Mouse (Mus musculus) CH12.LX (cell line): Measurements from ENCODE around the gene L2hgdh. TPM values are rescaled to one million over a fixed set of nuclear protein-coding genes. Genes with fewer than 3 reads are reported as not detected.

Experiments
- DNase-seq: peaks from one replicate; pipeline ENCODE4 v3.0.0-alpha.2; 2013; ENCODE audit errors: extremely low read depth
- H3K27ac ChIP-seq: 2 replicates; pipeline ENCODE4 v1.5.1; 2012; ENCODE audit warnings: low read depth, mild to moderate bottlenecking, control low read depth, moderate library complexity; ENCODE audit not compliant: insufficient read depth
- H3K27me3 ChIP-seq: replicated peaks from 2 replicates; pipeline ENCODE3; 2012; ENCODE audit warnings: inconsistent platforms
- H3K36me3 ChIP-seq, 2 experiments: replicated peaks in 1 of 2; 2 replicates each; pipeline versions ENCODE3 to v1.6.1; 2012; ENCODE audit warnings: inconsistent platforms in 1 of 2, low read length in 1 of 2, mild to moderate bottlenecking in 1 of 2, mixed read lengths in 1 of 2, moderate library complexity in 1 of 2; ENCODE audit not compliant: control insufficient read depth in 1 of 2, insufficient read depth in 1 of 2
- H3K4me1 ChIP-seq, 2 experiments: 2 replicates each; pipeline ENCODE4 v1.6.1; 2012; ENCODE audit warnings: inconsistent platforms in 1 of 2, moderate library complexity in 1 of 2; ENCODE audit not compliant: insufficient read depth in 2 of 2, control insufficient read depth in 1 of 2
- H3K4me2 ChIP-seq: 2 replicates; pipeline ENCODE4 v1.6.1; 2012; ENCODE audit warnings: low read depth, mild to moderate bottlenecking, control low read depth; ENCODE audit not compliant: poor library complexity, insufficient read depth, severe bottlenecking
- H3K4me3 ChIP-seq, 3 experiments: fragments of 150-350 bp in 1 of 3; sonication (generic) in 1 of 3; replicated peaks in 1 of 3; 2 replicates each; pipeline versions ENCODE3 to v1.5.1; 2011 to 2012; ENCODE audit warnings: low read depth in 2 of 3, low read length in 2 of 3, mild to moderate bottlenecking in 2 of 3, moderate library complexity in 2 of 3, control low read depth in 1 of 3, improper control_type of control experiment in 1 of 3, inconsistent platforms in 1 of 3, mixed read lengths in 1 of 3; ENCODE audit not compliant: poor library complexity in 1 of 3
- H3K79me2 ChIP-seq: replicated peaks from 2 replicates; pipeline ENCODE4 v1.6.1; 2012; ENCODE audit warnings: mild to moderate bottlenecking, moderate library complexity; ENCODE audit not compliant: control insufficient read depth, poor library complexity, insufficient read depth, severe bottlenecking; ENCODE audit errors: extremely low read depth
- H3K9ac ChIP-seq: 2 replicates; pipeline ENCODE4 v1.6.1; 2012; ENCODE audit warnings: low read depth, mild to moderate bottlenecking, control low read depth, moderate library complexity; ENCODE audit not compliant: insufficient read depth
- H3K9me3 ChIP-seq: replicated peaks from 2 replicates; pipeline ENCODE3; 2012; ENCODE audit warnings: low read length, inconsistent platforms, mixed read lengths
- BHLHE40 ChIP-seq: IDR thresholded peaks from 2 replicates; pipeline ENCODE4 v1.6.1; 2011; ENCODE audit warnings: mild to moderate bottlenecking, low read depth, low read length, improper control_type of control experiment
- CHD1 ChIP-seq: IDR thresholded peaks from 2 replicates; pipeline ENCODE4 v1.6.1; 2012; ENCODE audit warnings: low read depth, low read length, improper control_type of control experiment, inconsistent platforms
- CHD2 ChIP-seq: IDR thresholded peaks from 2 replicates; pipeline ENCODE4 v1.6.1; 2011; ENCODE audit warnings: low read length, improper control_type of control experiment
- CTCF ChIP-seq, 2 experiments: IDR thresholded peaks in 1 of 2; conservative IDR thresholded peaks in 1 of 2; 2 replicates each; pipeline ENCODE4 v1.5.1; 2011 to 2012; ENCODE audit warnings: low read depth in 2 of 2, low read length in 2 of 2, improper control_type of control experiment in 1 of 2, inconsistent platforms in 1 of 2, mild to moderate bottlenecking in 1 of 2, moderate library complexity in 1 of 2
- E2F4 ChIP-seq: IDR thresholded peaks from 2 replicates; pipeline ENCODE4 v1.6.1; 2011; ENCODE audit warnings: low read depth, low read length, improper control_type of control experiment; ENCODE audit not compliant: insufficient replicate concordance
- ELF1 ChIP-seq: IDR thresholded peaks from 2 replicates; pipeline ENCODE4 v1.6.1; 2014; ENCODE audit warnings: low read depth, mild to moderate bottlenecking, inconsistent platforms, low read length, improper control_type of control experiment
- EP300 ChIP-seq: IDR thresholded peaks from 2 replicates; pipeline ENCODE4 v1.6.1; 2011; ENCODE audit warnings: low read length, improper control_type of control experiment
- ETS1 ChIP-seq: conservative IDR thresholded peaks from 2 replicates; pipeline ENCODE4 v1.6.1; 2012; ENCODE audit warnings: low read depth, mild to moderate bottlenecking, inconsistent platforms, low read length, improper control_type of control experiment, moderate library complexity
- GABPA ChIP-seq: IDR thresholded peaks from 2 replicates; pipeline ENCODE4 v1.6.1; 2012; ENCODE audit warnings: low read depth, low read length, improper control_type of control experiment, inconsistent platforms; ENCODE audit not compliant: insufficient replicate concordance
- HCFC1 ChIP-seq: IDR thresholded peaks from 2 replicates; pipeline ENCODE4 v1.6.1; 2012; ENCODE audit warnings: low read depth, mild to moderate bottlenecking, inconsistent platforms, low read length, improper control_type of control experiment
- IRF4 ChIP-seq: IDR thresholded peaks from 2 replicates; pipeline ENCODE4 v1.6.1; 2014; ENCODE audit warnings: low read depth, mild to moderate bottlenecking, inconsistent platforms, low read length, improper control_type of control experiment
- JUN ChIP-seq: IDR thresholded peaks from 2 replicates; pipeline ENCODE4 v1.6.1; 2011; ENCODE audit warnings: low read depth, mild to moderate bottlenecking, low read length, improper control_type of control experiment, moderate library complexity; ENCODE audit not compliant: insufficient read depth
- JUND ChIP-seq: conservative IDR thresholded peaks from 2 replicates; pipeline ENCODE4 v1.6.1; 2011; ENCODE audit warnings: low read depth, low read length, improper control_type of control experiment
- KAT2A ChIP-seq: IDR thresholded peaks from 2 replicates; pipeline ENCODE4 v1.6.1; 2012; ENCODE audit warnings: low read length, improper control_type of control experiment, inconsistent platforms; ENCODE audit not compliant: insufficient replicate concordance
- MAFK ChIP-seq: IDR thresholded peaks from 2 replicates; pipeline ENCODE4 v1.6.1; 2011; ENCODE audit warnings: low read length, improper control_type of control experiment; ENCODE audit not compliant: insufficient replicate concordance
- MAX ChIP-seq: IDR thresholded peaks from 2 replicates; pipeline ENCODE4 v1.6.1; 2011; ENCODE audit warnings: low read length, improper control_type of control experiment
- MAZ ChIP-seq: IDR thresholded peaks from 2 replicates; pipeline ENCODE4 v1.6.1; 2012; ENCODE audit warnings: low read depth, mild to moderate bottlenecking, inconsistent platforms, low read length, improper control_type of control experiment, moderate library complexity
- MEF2A ChIP-seq: IDR thresholded peaks from 2 replicates; pipeline ENCODE4 v1.6.1; 2014; ENCODE audit warnings: low read depth, mild to moderate bottlenecking, inconsistent platforms, low read length, improper control_type of control experiment, borderline replicate concordance
- MXI1 ChIP-seq: IDR thresholded peaks from 2 replicates; pipeline ENCODE4 v1.6.1; 2011; ENCODE audit warnings: mild to moderate bottlenecking, low read depth, low read length, improper control_type of control experiment
- MYC ChIP-seq: IDR thresholded peaks from 2 replicates; pipeline ENCODE4 v1.6.1; 2011; ENCODE audit warnings: low read depth, mild to moderate bottlenecking, improper control_type of control experiment, low read length
- NELFE ChIP-seq: IDR thresholded peaks from 2 replicates; pipeline ENCODE4 v1.6.1; 2011; ENCODE audit warnings: low read depth, low read length, improper control_type of control experiment
- NRF1 ChIP-seq: IDR thresholded peaks from 2 replicates; pipeline ENCODE4 v1.6.1; 2014; ENCODE audit warnings: low read depth, mild to moderate bottlenecking, inconsistent platforms, low read length, improper control_type of control experiment, moderate library complexity
- PAX5 ChIP-seq: IDR thresholded peaks from 2 replicates; pipeline ENCODE4 v1.6.1; 2012; ENCODE audit warnings: low read length, inconsistent platforms, mixed read lengths
- POLR2A ChIP-seq: IDR thresholded peaks from 2 replicates; pipeline ENCODE4 v1.6.1; 2011; ENCODE audit warnings: low read depth, mild to moderate bottlenecking, improper control_type of control experiment, low read length
- POLR2AphosphoS2 ChIP-seq: IDR thresholded peaks from 2 replicates; pipeline ENCODE4 v1.6.1; 2011; ENCODE audit warnings: low read depth, low read length, improper control_type of control experiment
- RAD21 ChIP-seq: IDR thresholded peaks from 2 replicates; pipeline ENCODE4 v1.6.1; 2011; ENCODE audit warnings: low read depth, mild to moderate bottlenecking, low read length, improper control_type of control experiment, moderate library complexity
- RCOR1 ChIP-seq: conservative IDR thresholded peaks from 2 replicates; pipeline ENCODE4 v1.6.1; 2012; ENCODE audit warnings: low read depth, mild to moderate bottlenecking, inconsistent platforms, low read length, improper control_type of control experiment
- SIN3A ChIP-seq: IDR thresholded peaks from 2 replicates; pipeline ENCODE4 v1.6.1; 2012; ENCODE audit warnings: low read length, improper control_type of control experiment, inconsistent platforms
- SMC3 ChIP-seq: IDR thresholded peaks from 2 replicates; pipeline ENCODE4 v1.6.1; 2011; ENCODE audit warnings: low read depth, low read length, improper control_type of control experiment
- TBP ChIP-seq: conservative IDR thresholded peaks from 2 replicates; pipeline ENCODE4 v1.6.1; 2011; ENCODE audit warnings: low read depth, low read length, improper control_type of control experiment
- TCF12 ChIP-seq: IDR thresholded peaks from 2 replicates; pipeline ENCODE4 v1.6.1; 2014; ENCODE audit warnings: low read depth, mild to moderate bottlenecking, inconsistent platforms, low read length, improper control_type of control experiment
- UBTF ChIP-seq: IDR thresholded peaks from 2 replicates; pipeline ENCODE4 v1.6.1; 2012; ENCODE audit warnings: low read depth, mild to moderate bottlenecking, inconsistent platforms, low read length, improper control_type of control experiment, moderate library complexity
- USF1 ChIP-seq: IDR thresholded peaks from 2 replicates; pipeline ENCODE4 v1.6.1; 2014; ENCODE audit warnings: low read depth, mild to moderate bottlenecking, inconsistent platforms, low read length, improper control_type of control experiment
- USF2 ChIP-seq: conservative IDR thresholded peaks from 2 replicates; pipeline ENCODE4 v1.6.1; 2011; ENCODE audit warnings: low read depth, low read length, improper control_type of control experiment
- ZC3H11A ChIP-seq: IDR thresholded peaks from 2 replicates; pipeline ENCODE4 v1.6.1; 2012; ENCODE audit warnings: low read depth, mild to moderate bottlenecking, inconsistent platforms, low read length, improper control_type of control experiment
- ZKSCAN1 ChIP-seq: IDR thresholded peaks from 2 replicates; pipeline ENCODE4 v1.6.1; 2012; ENCODE audit warnings: low read depth, inconsistent platforms, low read length, improper control_type of control experiment, borderline replicate concordance
- ZMIZ1 ChIP-seq: IDR thresholded peaks from 2 replicates; pipeline ENCODE4 v1.6.1; 2012; ENCODE audit warnings: low read depth, mild to moderate bottlenecking, inconsistent platforms, low read length, improper control_type of control experiment
- ZNF384 ChIP-seq: IDR thresholded peaks from 2 replicates; pipeline ENCODE4 v1.6.1; 2012; ENCODE audit warnings: low read depth, low read length, improper control_type of control experiment, inconsistent platforms
- dilution Hi-C: fragments of 300-500 bp; cut with MboI; formaldehyde crosslinking; loops from 2 replicates; pipeline ENCODE4 v1.14.3; 2020; ENCODE audit warnings: low sequenced_read_pairs; ENCODE audit not compliant: extremely low pct_unique_long_range_greater_than_20kb, extremely low pct_ligation_motif_present
- in situ Hi-C: fragments of 300-500 bp; cut with MboI; formaldehyde crosslinking; loops from 3 replicates; pipeline ENCODE4 v1.14.3; 2019; ENCODE audit warnings: low sequenced_read_pairs, low pct_ligation_motif_present, low pct_unique_long_range_greater_than_20kb, mixed read lengths
- polyA plus RNA-seq: library from polyadenylated mRNA; unstranded; fragments of >175 nt; gene quantifications from 2 replicates; pipeline ENCODE4 v1.2.1, GENCODE M21; 2012; ENCODE audit warnings: low read depth; ENCODE audit not compliant: insufficient read length
- total RNA-seq, 2 experiments: library from RNA; depleted of rRNA; stranded (reverse); fragments of 300-350 nt in 1 of 2; fragments of >200 nt in 1 of 2; gene quantifications; 2 replicates each; pipeline ENCODE4 v1.2.3; 2012 to 2014

The L2hgdh gene
- total RNA-seq (2012; rRNA removed) (12.1 and 13.6 TPM in 2 replicates), total RNA-seq (2014; rRNA removed) (24.3 and 26.6 TPM in 2 replicates), polyA plus RNA-seq (15.4 and 20.2 TPM in 2 replicates)

DNA sequence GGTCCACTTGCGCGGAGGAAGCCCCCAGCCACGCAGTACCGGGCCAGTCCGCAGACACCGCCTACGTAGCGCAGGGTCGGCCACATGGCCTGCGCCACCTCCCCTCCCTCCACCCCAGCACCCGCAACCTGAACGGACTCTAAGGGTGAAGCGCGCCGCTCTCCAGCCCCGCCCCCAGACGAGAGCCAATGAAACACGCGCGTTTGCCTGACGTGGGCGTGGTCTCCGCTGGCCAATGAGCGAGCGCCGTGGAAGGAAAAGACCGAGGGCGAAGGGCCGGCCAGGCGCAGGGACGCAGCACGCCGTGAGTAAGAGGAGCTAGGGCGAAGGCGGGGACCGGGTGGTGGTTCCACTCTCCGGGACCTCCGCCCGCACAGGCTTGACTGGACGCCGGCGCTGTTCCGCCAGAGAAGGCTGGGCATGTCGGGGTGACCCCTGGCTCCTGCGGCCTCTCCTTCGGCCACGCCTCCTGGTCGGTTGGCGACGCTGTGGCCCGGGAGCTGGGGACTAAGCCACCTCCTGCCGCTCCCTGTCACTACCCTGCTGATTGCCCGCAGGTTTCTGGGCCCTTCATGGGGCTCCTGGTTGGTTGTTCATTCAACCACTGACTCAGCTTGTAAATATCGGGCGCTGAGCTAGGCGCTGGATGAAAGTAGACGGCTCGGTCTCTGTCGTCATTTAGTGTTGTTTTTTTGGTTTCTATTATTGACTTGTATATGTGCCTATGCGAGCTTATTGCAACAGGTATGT is at the start of gene L2hgdh, which contains the start of gene Atp5s:
Gene L2hgdh, minus strand, starts transcription at position 163 of the 750 bp plus-strand sequence.
Gene Atp5s, plus strand, starts transcription at position 240 of the 750 bp plus-strand sequence.
- peak; percentile 96 for TF ChIP-seq MXI1
- no peak for TF ChIP-seq CHD2
- TF ChIP-seq SMC3 = no peak
- TF ChIP-seq CTCF (conservative IDR thresholded peaks at IDR 0.05 in 1 of 2, IDR thresholded peaks at IDR 0.05 in 1 of 2; ENCODE audit: low read depth in 2 of 2, low read length in 2 of 2) = no peak
- TF ChIP-seq CHD1 = no peak
- TF ChIP-seq USF1 = no peak; the same call in 1 of the 2 replicates
- TF ChIP-seq GABPA = no peak
- TF ChIP-seq KAT2A = no peak
- 0 out of 2 replicates have a peak, but pooled peaks have one; percentile 17 for TF ChIP-seq TBP
- no peak for TF ChIP-seq RCOR1
- no peak; the same call in 1 of the 2 replicates for TF ChIP-seq SIN3A
- no peak for TF ChIP-seq UBTF
- peak; percentile 44; the same call in 1 of the 2 replicates for TF ChIP-seq MAZ
- peak; percentile 72; the same call in 1 of the 2 replicates for TF ChIP-seq MYC
- TF ChIP-seq NRF1 = peak; percentile 50; the same call in 1 of the 2 replicates
- TF ChIP-seq JUND = no peak
- TF ChIP-seq ZC3H11A = no peak
- no peak for TF ChIP-seq JUN
- peak; percentile 43; the same call in 1 of the 2 replicates for TF ChIP-seq ELF1
- TF ChIP-seq ZNF384 = no peak
- no peak for TF ChIP-seq BHLHE40
- TF ChIP-seq HCFC1 = no peak
- no peak for TF ChIP-seq ETS1
- no peak for TF ChIP-seq IRF4
- TF ChIP-seq EP300 = 0 out of 2 replicates have a peak, but pooled peaks have one; percentile 3
- no peak for TF ChIP-seq ZKSCAN1
- TF ChIP-seq USF2 = no peak
- no peak for TF ChIP-seq E2F4
- no peak for TF ChIP-seq PAX5
- TF ChIP-seq NELFE = peak; percentile 80
- TF ChIP-seq ZMIZ1 = peak; percentile 87; the same call in 1 of the 2 replicates
- TF ChIP-seq POLR2AphosphoS2 = no peak; the same call in 1 of the 2 replicates
- TF ChIP-seq MAX = peak; percentile 66; the same call in 1 of the 2 replicates
- TF ChIP-seq POLR2A = peak; percentile 93
- TF ChIP-seq RAD21 = no peak
- peak; percentile 80 for TF ChIP-seq TCF12
- no peak for TF ChIP-seq MEF2A
- no peak for TF ChIP-seq MAFK
- Histone ChIP-seq H3K4me3 (peak within 1 kb of the TSS; percentile 79 to 92 (median 82)), H3K27me3 (no peaks in the 10 kb centered on the region), H3K9me3 (peaks cover under 1% of the 10 kb centered on the region), H3K36me3 (peaks cover under 1 to 29% of the 10 kb centered on the region in 2 experiments), H3K27ac (peak within 1 kb of the TSS; percentile 48; the same call in 1 of the 2 replicates), H3K4me1 (peaks cover 5 to 18% of the 10 kb centered on the region in 2 experiments; a peak in 3 of 4 replicates), H3K79me2 (no peaks in the 10 kb centered on the region; the same call in 1 of the 2 replicates), H3K9ac (peak within 1 kb of the TSS; percentile 74), H3K4me2 (peak within 1 kb of the TSS; percentile 92)
- in situ Hi-C loops = no loop called here
- peak; percentile 96 for DNase-seq
- dilution Hi-C loops = no loop called here
